13 mouse cellular contexts compared by ENCODE assay signal in genomic region chr14:87300838-87301237, GRCm38 (mm10).
"Had no signal": no experiment of that assay in that cellular context is flagged by ENCODE, and none has a peak within 500 bp of the region (broad histone marks: within the 10 kb centered on the region; RNA-seq: fewer than 3 reads in every experiment).

No protein-coding gene starts in this region.

- DNase-seq: kidney, postnatal 4 days; liver; liver, embryonic 13.5 days; liver, postnatal 0 days; retina, postnatal 1 day; right cerebral cortex, postnatal 4 days had no signal

- H3K27ac ChIP-seq: layer of hippocampus, adult 2 months; limb, embryonic 12.5 days; liver, embryonic 13.5 days; lung, embryonic 15.5 days; midbrain, embryonic 15.5 days; neural tube, embryonic 13.5 days; stomach, embryonic 15.5 days had no signal

- H3K9me3 ChIP-seq: limb, embryonic 12.5 days; liver, embryonic 13.5 days; lung, embryonic 15.5 days; midbrain, embryonic 15.5 days; neural tube, embryonic 13.5 days; stomach, embryonic 15.5 days had no signal

- H3K27me3 ChIP-seq: limb, embryonic 12.5 days; liver, embryonic 13.5 days; lung, embryonic 15.5 days; midbrain, embryonic 15.5 days; neural tube, embryonic 13.5 days; stomach, embryonic 15.5 days had no signal

- H3K4me1 ChIP-seq: liver, embryonic 13.5 days; lung, embryonic 15.5 days; midbrain, embryonic 15.5 days; neural tube, embryonic 13.5 days; stomach, embryonic 15.5 days had no signal

- H3K9ac ChIP-seq: limb, embryonic 12.5 days; liver, embryonic 13.5 days; liver, postnatal 0 days; lung, embryonic 15.5 days; midbrain, embryonic 15.5 days; neural tube, embryonic 13.5 days; stomach, embryonic 15.5 days had no signal

- H3K4me2 ChIP-seq: limb, embryonic 12.5 days; liver, embryonic 13.5 days; lung, embryonic 15.5 days; midbrain, embryonic 15.5 days; neural tube, embryonic 13.5 days; stomach, embryonic 15.5 days had no signal

- H3K36me3 ChIP-seq: limb, embryonic 12.5 days; liver, embryonic 13.5 days; lung, embryonic 15.5 days; midbrain, embryonic 15.5 days; neural tube, embryonic 13.5 days; stomach, embryonic 15.5 days had no signal

- ATAC-seq: intestine, postnatal 0 days; liver, postnatal 0 days; midbrain, embryonic 15.5 days had no signal

- H3K4me3 ChIP-seq: layer of hippocampus, adult 2 months; limb, embryonic 12.5 days; liver, embryonic 13.5 days; lung, embryonic 15.5 days; midbrain, embryonic 15.5 days; neural tube, embryonic 13.5 days; stomach, embryonic 15.5 days had no signal
